Mouse (Mus musculus) T-helper 2 cell (primary cell): ENCODE data around the gene Slc4a1.

Experiments
- in situ Hi-C: fragments of 300-600 bp; cut with MboI, MseI; formaldehyde crosslinking; loops from one replicate; pipeline ENCODE4 v1.15.1; 2025; ENCODE audit warnings: high pct_unique_total_duplicates

The Slc4a1 gene

GRCm38 (mm10) chr11:102308979-102309378, 57.0 kb downstream of the Slc4a1 start:
- in situ Hi-C loops, result no loop called here

GRCm38 (mm10) chr11:102308104-102308503, 57.9 kb downstream of the Slc4a1 start:
- in situ Hi-C loops, result no loop called here

GRCm38 (mm10) chr11:102305359-102305758, 60.6 kb downstream of the Slc4a1 start:
- in situ Hi-C loops, result no loop called here

- in situ Hi-C loops, result no loop called here
These were observed 61.9 kb downstream of the Slc4a1 start for GRCm38 (mm10) chr11:102304141-102304540.

GRCm38 (mm10) chr11:102299839-102300238, 66.2 kb downstream of the Slc4a1 start:
- in situ Hi-C loops, result loop anchor here (10.0 kb wide), 1 partner anchor 135 kb away; the partner anchor contains the start of gene Grn
